Comparison of ENCODE assay signal across 26 mouse cellular contexts in genomic region chr12:112832411-112832810, GRCm38 (mm10). TPM values are rescaled to one million over a fixed set of nuclear protein-coding genes. Genes with fewer than 3 reads are reported as not detected.
"Had no signal": no experiment of that assay in that cellular context is flagged by ENCODE, and none has a peak within 500 bp of the region (broad histone marks: within the 10 kb centered on the region; RNA-seq: fewer than 3 reads in every experiment).

No protein-coding gene starts in this region.

- H3K27me3 ChIP-seq: heart, embryonic 12.5 days; hindbrain, embryonic 12.5 days; intestine, embryonic 15.5 days; limb, embryonic 13.5 days; limb, embryonic 15.5 days; liver, embryonic 12.5 days had no signal

- H3K4me2 ChIP-seq: heart, embryonic 12.5 days; hindbrain, embryonic 12.5 days; hindbrain, embryonic 14.5 days; intestine, embryonic 15.5 days; limb, embryonic 13.5 days; limb, embryonic 15.5 days; liver, embryonic 12.5 days had no signal

- ATAC-seq: hindbrain, embryonic 16.5 days; inflammation-experienced regulatory T-cells, adult 6 months; intestine, embryonic 15.5 days; intestine, postnatal 0 days; liver, embryonic 12.5 days had no signal

- DNase-seq: gastrocnemius, postnatal 14 days; gastrocnemius, postnatal 36 days; heart, adult 18-20 months; heart, postnatal 10 days; heart, postnatal 4 days; kidney, adult 18-20 months; kidney, adult 8-10 months; kidney, postnatal 10 days; kidney, postnatal 25 days; kidney, postnatal 4 days; layer of hippocampus, postnatal 36 days; left cerebral cortex, postnatal 4 days had no signal

- H3K9me3 ChIP-seq: heart, embryonic 10.5 days; heart, embryonic 12.5 days; hindbrain, embryonic 10.5 days; hindbrain, embryonic 12.5 days; intestine, embryonic 15.5 days; limb, embryonic 13.5 days; limb, embryonic 15.5 days; liver, embryonic 12.5 days had no signal

- H3K9ac ChIP-seq: heart, embryonic 12.5 days; hindbrain, embryonic 12.5 days; hindbrain, embryonic 14.5 days; intestine, embryonic 15.5 days; limb, embryonic 13.5 days; limb, embryonic 15.5 days; liver, embryonic 12.5 days had no signal

- H3K4me3 ChIP-seq: heart, embryonic 10.5 days; heart, embryonic 12.5 days; hindbrain, embryonic 10.5 days; hindbrain, embryonic 12.5 days; intestine, embryonic 15.5 days; layer of hippocampus, adult 2 months; limb, embryonic 13.5 days; limb, embryonic 15.5 days; liver, embryonic 12.5 days had no signal

- H3K27ac ChIP-seq: heart, embryonic 10.5 days; hindbrain, embryonic 10.5 days; hindbrain, embryonic 12.5 days; hindbrain, embryonic 14.5 days; intestine, embryonic 15.5 days; layer of hippocampus, adult 2 months; limb, embryonic 13.5 days; limb, embryonic 15.5 days; liver, embryonic 12.5 days had no signal

RNA-seq across cellular contexts. Expression of gene Ahnak2, which starts 30.0 kb away (rescaled TPM):
- polyA plus RNA-seq: inflammation-experienced regulatory T-cells, adult 6 months had no signal

RNA-seq across cellular contexts. Expression of gene Gpr132, which starts 35.6 kb away (rescaled TPM):
- polyA plus RNA-seq: heart, embryonic 12.5 days; hindbrain, embryonic 12.5 days; hindbrain, embryonic 14.5 days; limb, embryonic 11.5 days had no signal
